Mouse (Mus musculus) urinary bladder, postnatal 0 days (tissue): ENCODE measurements around the gene Glb1l. TPM values are rescaled to one million over a fixed set of nuclear protein-coding genes. Genes with fewer than 3 reads are reported as not detected.

Experiments used
- microRNA-seq: library from miRNA; unstranded; fragments of <30 nt; microRNA quantifications from one replicate; pipeline ENCODE4, GENCODE M21; 2016
- polyA plus RNA-seq: library from polyadenylated mRNA; unstranded; fragments of >200 nt; fragmentation: Nextera tagmentation; extraction: Ambion mirVana; gene quantifications from 2 replicates; pipeline ENCODE4 v1.2.1, GENCODE M21; 2015

Glb1l gene
- polyA plus RNA-seq = 7.8 and 8.9 TPM in 2 replicates

GRCm38 (mm10) chr1:75210136-75211087 is at the start of gene Glb1l, which contains the start of gene Stk16:
Gene Glb1l, minus strand, starts transcription at chr1:75210813.
Gene Stk16, plus strand, starts transcription at chr1:75210838.

GRCm38 (mm10) chr1:75236117-75237050 is 25.8 kb upstream of the Glb1l start, which contains the start of gene Dnajb2:
Gene Dnajb2, plus strand, starts transcription at chr1:75236406.

GRCm38 (mm10) chr1:75231664-75232152 is 21.1 kb upstream of the Glb1l start, which contains the start of gene A630095N17Rik:
Gene A630095N17Rik, minus strand, starts transcription at chr1:75232102.

GRCm38 (mm10) chr1:75219531-75219930 is 8.9 kb upstream of the Glb1l start, which contains the start of gene Tuba4a:
Gene Tuba4a, minus strand, starts transcription at chr1:75219865.

GRCm38 (mm10) chr1:75191622-75192402 is 18.8 kb downstream of the Glb1l start, which contains the start of the genes Ankzf1 and Atg9a:
Gene Ankzf1, plus strand, starts transcription at chr1:75192151.
Gene Atg9a, minus strand, starts transcription at chr1:75192196.

GRCm38 (mm10) chr1:75180105-75180590 is 30.5 kb downstream of the Glb1l start, which contains the start of gene Abcb6:
Gene Abcb6, minus strand, starts transcription at chr1:75180392.

GRCm38 (mm10) chr1:75168472-75169464 is 41.8 kb downstream of the Glb1l start, which contains the start of gene Zfand2b:
Gene Zfand2b, plus strand, starts transcription at chr1:75168646.

Small RNA genes within 50 kb of the gene (microRNA-seq; reads per million reads assigned to microRNA genes)
- gene Gm27943 = not detected

Other genes with a start within 250 kb of the Glb1l start
- 6.5 and 6.7 TPM in 2 replicates for gene Nhej1, start 85.6 kb downstream of the Glb1l start, polyA plus RNA-seq
- 0.98 TPM in 2 replicates for gene Slc23a3, start 76.9 kb downstream of the Glb1l start, polyA plus RNA-seq
- gene Cnppd1, start 68.1 kb downstream of the Glb1l start, polyA plus RNA-seq = 30.9 and 33.7 TPM in 2 replicates
- gene Retreg2, start 68.0 kb downstream of the Glb1l start, polyA plus RNA-seq = 23.0 and 25.4 TPM in 2 replicates
- gene Zfand2b, start 42.2 kb downstream of the Glb1l start, polyA plus RNA-seq = 27.1 and 30.9 TPM in 2 replicates
- gene Abcb6, start 30.4 kb downstream of the Glb1l start, polyA plus RNA-seq = 11.4 and 15.1 TPM in 2 replicates
- 12.1 and 14.3 TPM in 2 replicates for gene Ankzf1, start 18.7 kb downstream of the Glb1l start, polyA plus RNA-seq
- gene Atg9a, start 18.6 kb downstream of the Glb1l start, polyA plus RNA-seq = 25.4 and 26.5 TPM in 2 replicates
- 66.2 and 71.5 TPM in 2 replicates for gene Stk16, start within 50 bp of the Glb1l start, polyA plus RNA-seq
- gene Tuba4a, start 9.1 kb upstream of the Glb1l start, polyA plus RNA-seq = 37.9 and 41.5 TPM in 2 replicates
- gene A630095N17Rik, start 21.3 kb upstream of the Glb1l start, polyA plus RNA-seq = not detected in 2 replicates
- gene Dnajb2, start 25.6 kb upstream of the Glb1l start, polyA plus RNA-seq = 20.6 and 27.3 TPM in 2 replicates
- gene Ptprn, start 53.7 kb upstream of the Glb1l start, polyA plus RNA-seq = 0.30 TPM in 2 replicates
- gene Resp18, start 67.6 kb upstream of the Glb1l start, polyA plus RNA-seq = 0.29 TPM in 1 of 2 replicates, not detected in the other
- gene Dnpep, start 107.2 kb upstream of the Glb1l start, polyA plus RNA-seq = 153 and 154 TPM in 2 replicates
- gene Des, start 149.5 kb upstream of the Glb1l start, polyA plus RNA-seq = 2,029 and 2,461 TPM in 2 replicates
- gene Speg, start 164.5 kb upstream of the Glb1l start, polyA plus RNA-seq = 51.1 and 53.5 TPM in 2 replicates
- gene Gmppa, start 225.1 kb upstream of the Glb1l start, polyA plus RNA-seq = 89.2 and 102 TPM in 2 replicates
- gene Asic4, start 239.6 kb upstream of the Glb1l start, polyA plus RNA-seq = 0.33 and 0.40 TPM in 2 replicates